Mouse (Mus musculus): Measurements from ENCODE around the gene Aig1.

Aig1 gene

DNA sequence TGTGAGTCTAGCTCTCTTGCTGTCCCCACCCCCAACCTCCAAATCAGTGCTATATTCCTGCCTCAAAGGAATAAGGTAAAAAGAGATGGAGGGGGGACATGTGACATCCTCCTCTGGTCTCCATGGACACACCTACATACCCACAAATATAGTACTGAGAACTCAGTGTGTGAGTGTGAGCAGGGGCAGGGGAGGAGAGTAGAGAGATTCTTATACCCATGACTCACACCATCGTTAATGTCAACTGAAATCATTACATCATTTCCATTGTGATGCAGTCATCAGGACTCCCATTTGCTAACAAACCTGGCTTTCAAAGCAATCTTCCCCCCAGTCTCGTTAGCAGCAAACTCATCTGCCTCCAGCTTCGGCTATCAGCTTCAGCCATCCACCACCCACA is 92.8 kb downstream of the Aig1 start:
- no peak for DNase-seq (ENCODE audit: low read depth, low spot score)

DNA sequence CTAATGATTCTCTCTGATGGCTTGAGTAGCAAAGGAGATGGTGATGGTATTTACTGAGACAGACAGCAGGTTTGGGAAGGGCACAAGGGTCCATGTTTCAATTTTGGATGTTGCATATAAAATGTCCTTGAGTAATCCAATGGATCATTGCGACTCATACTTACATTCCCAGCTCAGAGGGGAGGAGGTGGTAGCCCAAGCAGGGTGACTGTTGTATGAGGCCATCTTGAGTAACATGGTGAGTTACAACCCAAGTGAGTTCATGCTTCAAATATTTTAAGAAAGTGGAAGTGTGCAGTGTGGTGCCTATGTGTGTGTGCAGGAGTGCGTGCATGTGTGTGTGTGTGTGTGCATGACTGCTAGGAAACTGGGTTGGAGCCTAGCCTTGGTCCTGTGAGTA is 93.4 kb downstream of the Aig1 start:
- no peak for DNase-seq (ENCODE audit: low read depth, low spot score)

DNA sequence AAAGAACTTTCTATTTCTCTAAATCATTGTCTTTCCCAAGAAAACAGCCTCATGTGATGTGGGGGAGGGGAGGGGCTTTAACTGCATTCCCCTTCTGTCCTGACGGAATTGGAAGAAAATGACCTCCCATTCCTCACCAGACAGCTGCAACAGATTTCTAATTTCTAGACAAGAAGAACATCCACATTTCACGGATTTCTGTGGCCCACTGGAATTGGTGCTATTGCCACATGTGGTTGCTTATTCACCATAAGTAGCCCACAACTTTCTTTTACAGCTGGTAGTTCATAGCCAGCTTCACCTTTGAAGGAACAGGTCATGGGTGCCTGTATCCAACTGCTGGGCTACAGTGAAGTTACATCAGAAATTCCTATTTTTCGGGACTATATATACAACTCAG is 93.9 kb downstream of the Aig1 start:
- no peak for DNase-seq (ENCODE audit: low read depth, low spot score)

GRCm38 (mm10) chr10:13770720-13771119 is 98.1 kb downstream of the Aig1 start:
- no peak for DNase-seq (ENCODE audit: low read depth, low spot score)

GRCm38 (mm10) chr10:13769789-13770188 is 99.0 kb downstream of the Aig1 start:
- DNase-seq (ENCODE audit: low read depth, low spot score) = no peak

DNA sequence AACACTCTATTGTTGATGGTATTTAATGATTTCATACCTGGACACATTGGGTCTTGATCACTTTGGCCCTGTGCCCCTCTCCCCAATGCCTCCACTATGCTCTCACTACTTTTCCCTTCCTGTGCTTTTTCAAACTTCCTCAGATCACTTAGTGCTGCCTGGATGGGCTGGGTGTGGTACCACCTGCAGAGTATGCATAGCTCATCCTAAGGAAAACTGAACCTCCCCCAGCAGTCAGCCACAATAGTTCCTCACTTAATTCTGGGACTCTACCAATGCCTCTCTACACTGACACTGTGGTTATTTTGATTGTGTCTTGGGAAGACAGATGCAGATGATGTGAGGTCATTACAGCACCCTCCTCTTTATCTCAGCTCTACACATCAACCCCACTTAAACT is 99.9 kb downstream of the Aig1 start:
- no peak for DNase-seq (ENCODE audit: low read depth, low spot score)

DNA sequence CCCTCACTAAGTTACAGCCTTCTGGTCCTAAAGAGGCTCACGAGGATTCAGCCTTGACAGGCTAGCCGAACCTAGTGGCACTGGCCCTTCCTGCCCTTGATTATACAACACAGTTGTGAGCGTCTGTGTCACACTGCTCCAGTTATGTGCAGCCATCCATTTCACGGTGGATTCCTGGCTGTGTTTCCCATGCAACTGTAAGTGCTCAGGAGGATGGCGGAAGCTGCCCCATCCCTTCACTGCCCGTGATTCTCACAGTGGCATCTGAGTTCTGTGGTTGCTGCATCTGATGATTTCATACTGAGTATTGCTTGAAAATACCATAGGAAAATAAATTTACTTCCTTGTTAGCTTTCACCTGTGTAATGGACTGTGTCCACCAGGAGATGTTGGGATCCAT is 101.7 kb downstream of the Aig1 start:
- DNase-seq (ENCODE audit: low read depth, low spot score) = no peak

DNA sequence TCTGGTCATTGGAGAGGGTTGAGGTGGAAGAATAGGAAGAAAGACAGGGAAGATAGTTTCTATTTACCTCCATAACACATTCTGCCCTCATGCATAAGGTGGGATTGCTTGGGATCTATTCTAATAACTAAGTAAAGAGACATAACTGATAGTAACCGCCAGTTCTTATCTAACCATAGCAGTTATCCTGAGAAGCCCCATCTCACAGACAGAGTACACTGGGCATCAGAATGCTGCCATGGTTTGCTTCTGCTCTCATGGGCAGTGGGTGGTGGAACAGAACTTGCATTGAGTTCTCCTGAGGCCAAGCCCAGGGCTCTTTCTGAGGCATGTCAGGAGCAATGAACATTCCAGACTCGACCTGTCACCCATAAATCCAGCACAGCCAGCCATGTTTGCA is 105.6 kb downstream of the Aig1 start:
- no peak for DNase-seq (ENCODE audit: low read depth, low spot score)

- DNase-seq (ENCODE audit: low read depth, low spot score) = no peak
Observed at GRCm38 (mm10) chr10:13754712-13755111, 114.1 kb downstream of the Aig1 start.

- DNase-seq (ENCODE audit: low read depth, low spot score) = no peak
Observed at GRCm38 (mm10) chr10:13753777-13754176, 115.0 kb downstream of the Aig1 start.

GRCm38 (mm10) chr10:13739494-13740140 is 129.2 kb downstream of the Aig1 start:
- no peak for DNase-seq (ENCODE audit: low read depth, low spot score)

- DNase-seq (ENCODE audit: low read depth, low spot score) = no peak
Observed at GRCm38 (mm10) chr10:13730039-13730748, 138.6 kb downstream of the Aig1 start.

- DNase-seq (ENCODE audit: low read depth, low spot score) = no peak
Observed at GRCm38 (mm10) chr10:13727676-13728075, 141.1 kb downstream of the Aig1 start.

DNA sequence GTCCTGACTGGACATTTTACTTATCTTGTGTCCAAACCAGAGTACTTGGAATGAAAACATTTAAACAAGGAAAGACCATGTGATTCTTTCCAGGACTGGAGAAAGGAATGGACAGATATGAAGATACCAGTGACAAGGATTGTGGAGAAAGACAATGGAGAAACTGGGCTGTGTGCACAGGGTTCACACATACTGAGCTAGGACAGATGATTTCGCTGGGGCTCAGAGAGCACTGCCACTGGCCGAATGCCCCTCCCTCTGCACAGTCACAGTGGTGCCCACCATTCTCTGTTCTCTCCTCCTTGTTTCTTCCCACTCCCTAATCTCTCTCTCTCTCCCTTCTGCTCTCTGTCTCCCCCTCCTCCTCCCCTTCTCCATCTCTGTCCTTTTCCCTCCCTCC is 142.6 kb downstream of the Aig1 start:
- no peak for DNase-seq (ENCODE audit: low read depth, low spot score)

- DNase-seq (ENCODE audit: low read depth, low spot score) = no peak
Observed at GRCm38 (mm10) chr10:13725276-13725675, 143.5 kb downstream of the Aig1 start.

DNA sequence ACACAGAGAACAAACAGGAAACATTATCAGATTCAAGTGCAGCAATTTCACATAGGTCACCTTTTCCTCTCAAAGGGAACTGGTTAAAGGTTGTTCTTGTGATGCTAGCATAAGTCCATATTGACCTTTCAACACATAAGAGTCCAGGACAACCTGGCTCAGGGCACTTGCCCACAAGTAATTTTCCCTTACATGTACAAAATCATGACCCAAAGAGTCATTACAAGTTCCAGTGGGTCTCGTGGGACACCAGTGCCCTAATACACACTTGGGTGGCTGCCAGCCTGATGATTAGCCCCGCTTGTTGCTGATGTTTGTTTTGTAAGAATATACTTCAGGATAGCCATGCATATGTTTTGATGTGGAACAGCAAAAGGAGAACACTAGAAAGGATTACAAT is 152.6 kb downstream of the Aig1 start:
- no peak for DNase-seq (ENCODE audit: low read depth, low spot score)

DNA sequence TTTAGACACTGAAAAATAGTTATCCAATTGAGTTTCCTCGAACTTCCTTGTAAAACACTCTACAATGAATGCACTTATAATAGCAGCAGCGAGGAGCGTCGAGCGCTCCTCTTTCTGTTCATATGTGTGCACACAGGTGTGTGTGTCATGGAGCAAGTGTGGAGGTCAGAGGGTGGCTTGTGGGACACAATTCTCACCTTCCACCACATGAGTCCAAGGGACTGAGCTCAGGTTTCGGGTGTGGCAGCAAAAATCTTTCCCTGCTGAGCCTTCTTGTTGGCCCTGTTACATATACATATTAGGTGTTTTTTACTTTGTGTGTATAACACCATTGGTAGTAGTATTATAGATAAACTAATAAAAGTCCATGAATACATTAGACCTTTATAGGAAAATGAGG is 153.2 kb downstream of the Aig1 start:
- no peak for DNase-seq (ENCODE audit: low read depth, low spot score)

GRCm38 (mm10) chr10:13714920-13715293 is 153.9 kb downstream of the Aig1 start:
- DNase-seq (ENCODE audit: low read depth, low spot score) = no peak

- peak; percentile 66 for DNase-seq (ENCODE audit: low read depth, low spot score)
Observed at GRCm38 (mm10) chr10:13714199-13714919, 154.4 kb downstream of the Aig1 start.

DNA sequence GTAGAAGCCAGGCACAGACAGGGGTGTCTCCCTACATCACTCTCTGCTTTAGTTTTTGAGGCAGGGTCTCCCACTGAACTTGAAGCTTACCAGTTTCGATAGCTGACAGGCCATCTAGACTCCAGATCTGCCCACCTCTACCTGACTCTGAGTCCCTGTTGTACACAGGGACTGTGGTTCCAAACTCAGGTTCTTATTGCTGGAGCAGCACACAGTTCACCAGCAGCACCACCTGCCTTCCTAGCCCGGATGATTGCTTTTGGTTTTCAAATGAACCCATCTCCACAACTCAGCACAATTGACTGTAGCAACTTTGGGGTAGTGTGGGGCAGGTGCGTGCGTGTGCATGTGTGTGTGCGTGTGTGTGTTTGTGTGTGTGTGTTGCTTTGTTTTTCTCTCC is 155.1 kb downstream of the Aig1 start:
- no peak for DNase-seq (ENCODE audit: low read depth, low spot score)

DNA sequence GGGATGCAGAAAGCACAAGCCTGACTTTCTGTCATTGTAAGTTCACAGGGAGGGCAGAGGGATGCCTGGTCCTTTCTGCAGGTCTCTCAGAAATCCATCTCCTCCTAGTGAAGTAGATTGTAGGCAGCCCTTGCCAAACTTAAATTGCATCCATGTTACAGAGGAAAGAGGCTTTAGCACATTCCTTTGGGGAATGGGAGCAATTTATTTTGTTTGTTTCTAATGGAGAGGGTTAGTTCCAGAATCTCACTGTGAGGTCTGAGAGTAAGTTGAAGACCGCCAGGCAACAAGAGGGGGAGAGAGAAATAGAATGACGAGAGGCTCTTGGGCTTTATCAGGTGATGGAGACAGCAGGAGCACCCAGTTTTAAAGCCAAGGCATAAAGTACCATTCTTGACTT is 155.7 kb downstream of the Aig1 start:
- DNase-seq (ENCODE audit: low read depth, low spot score) = no peak

DNA sequence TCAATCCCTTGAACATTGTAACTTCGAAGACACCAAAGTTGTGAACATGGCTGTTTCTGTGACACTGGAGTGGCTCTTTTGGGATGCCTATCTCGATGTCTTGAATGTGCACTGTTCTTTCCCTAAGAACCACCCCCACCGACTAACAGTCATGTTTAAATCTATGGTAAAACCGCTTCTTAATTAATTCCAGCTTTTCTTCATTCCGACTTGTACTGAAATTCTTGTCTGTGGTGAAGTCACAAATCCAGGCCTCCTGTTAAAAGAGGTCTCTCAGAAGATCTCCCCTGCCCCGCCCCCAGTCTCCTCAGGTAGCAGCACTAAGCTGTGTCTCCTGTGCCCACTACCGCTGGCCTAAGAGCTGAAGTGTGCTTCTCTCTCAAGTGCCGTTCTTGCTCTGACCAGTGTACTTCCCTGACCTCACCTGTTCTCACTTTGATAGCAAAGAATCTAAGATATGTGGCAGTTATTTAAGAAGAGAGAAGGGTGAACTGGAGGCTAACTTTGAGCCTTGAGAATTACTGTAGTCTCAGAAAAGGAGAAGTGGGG is 157.4 kb downstream of the Aig1 start:
- DNase-seq (ENCODE audit: low read depth, low spot score) = no peak

- no peak for DNase-seq (ENCODE audit: low read depth, low spot score)
Observed at GRCm38 (mm10) chr10:13705771-13706170, 163.0 kb downstream of the Aig1 start.

Data from forelimb bud, embryonic 11.5 days (tissue).